Mouse (Mus musculus) spleen, postnatal 36 days (tissue): ENCODE results near the gene Gm20777.
"Not testable (repeated sequence)": the region's sequence is repeated elsewhere in the genome, so short reads cannot be mapped to it uniquely, and the experiment has no call there.

Source experiments
- DNase-seq, 2 experiments: peaks; one replicate each; pipeline ENCODE4 v3.0.0; 2022; ENCODE audit warnings: low spot score in 2 of 2, mixed read lengths in 1 of 2

Gene Gm20777

GRCm38 (mm10) chrY:10752350-10752749, at the start of gene Gm20777:
Gm20777 (minus strand) TSS chrY:10752450.
- not testable (repeated sequence) for DNase-seq

- peak; percentile 4 to 10 for DNase-seq
Measured at GRCm38 (mm10) chrY:10709551-10709950, 42.7 kb downstream of the Gm20777 start.

GRCm38 (mm10) chrY:10708761-10709160, 43.5 kb downstream of the Gm20777 start:
- DNase-seq: not testable (repeated sequence)

GRCm38 (mm10) chrY:10708226-10708625, 44.0 kb downstream of the Gm20777 start:
- DNase-seq: peak in 1 of 2 experiments; percentile 1

- peak in 1 of 2 experiments; percentile 0 for DNase-seq
Measured at GRCm38 (mm10) chrY:10706686-10707085, 45.6 kb downstream of the Gm20777 start.
